Mouse (Mus musculus) erythroblast, embryonic 14.5 days (primary cell): Measurements from ENCODE around the gene Macrod2.

ENCODE experiments used
- GATA1 ChIP-seq: IDR thresholded peaks from 2 replicates; pipeline ENCODE4 v1.6.1; 2012; ENCODE audit warnings: low read length, inconsistent platforms, mixed read lengths
- TAL1 ChIP-seq: IDR thresholded peaks from 3 replicates; pipeline ENCODE4 v1.6.1; 2012; ENCODE audit warnings: low read length, inconsistent platforms, mixed read lengths

- TF ChIP-seq GATA1 (no peak), TAL1 (no peak)
Measured at GRCm38 (mm10) chr2:140532024-140532423, 136.9 kb downstream of the Macrod2 start.
